Mouse (Mus musculus) spleen, adult 2 months (tissue): ENCODE measurements at regions not wholly inside any gene's neighbourhood (a gene's known extent, or its start where the extent isn't known, plus 50 kb on each side); places are given as distances from the start of the nearest gene placed in this dataset.

Experiments used
- CTCF ChIP-seq: fragments of 200-500 bp; IDR thresholded peaks from 2 replicates; pipeline ENCODE4 v1.5.1; 2011; ENCODE audit warnings: mild to moderate bottlenecking, inconsistent platforms; ENCODE audit not compliant: insufficient read depth, insufficient read length, insufficient replicate concordance; ENCODE audit errors: extremely low read depth
- POLR2A ChIP-seq: fragments of 200-500 bp; IDR thresholded peaks from 2 replicates; pipeline ENCODE4 v1.6.1; 2011; ENCODE audit warnings: low read depth, low read length, inconsistent platforms

- no peak for TF ChIP-seq CTCF
- TF ChIP-seq POLR2A, result no peak
These were observed 378.6 kb upstream of the Zfp703 start for GRCm38 (mm10) chr8:26598520-26598919.
